Comparison of ENCODE assay signal across 23 mouse cellular contexts in genomic region chr7:4084161-4084560, GRCm38 (mm10). TPM values are rescaled to one million over a fixed set of nuclear protein-coding genes. Genes with fewer than 3 reads are reported as not detected.
DNase-seq lines count a peak whose midpoint lies in the region; TF ChIP-seq lines count a peak whose summit lies in the region.
"Had no signal": no experiment of that assay in that cellular context is flagged by ENCODE, and none has a peak within 500 bp of the region (broad histone marks: within the 10 kb centered on the region; RNA-seq: fewer than 3 reads in every experiment).

No protein-coding gene starts in this region.

- no peak for TF ChIP-seq CTCF in cortical plate, adult 2 months (IDR thresholded peaks at IDR 0.05; ENCODE audit: extremely low read depth, insufficient read depth, low read length)

- TF ChIP-seq POLR2A in cortical plate, adult 2 months (IDR thresholded peaks at IDR 0.05; ENCODE audit: extremely low read depth, insufficient read depth, low read length): no peak

- 0 out of 2 replicates have a peak overlapping the region, but pooled peaks have one; percentile 51 for H3K27ac ChIP-seq in cortical plate, adult 2 months (ENCODE audit: insufficient read depth, low read length)
- H3K27ac ChIP-seq: forebrain, embryonic 10.5 days; gastrocnemius, adult 2 months; heart, adult 2 months; heart, embryonic 10.5 days; heart, embryonic 13.5 days; hindbrain, embryonic 12.5 days; hindbrain, embryonic 15.5 days had no signal

- intact Hi-C loops in gastrocnemius, postnatal 36 days (cut with DNase I): no loop called here
- intact Hi-C loops in heart, postnatal 14 days (cut with DNase I): no loop called here

- peaks cover 15% of the 10 kb centered on the region for H3K4me1 ChIP-seq in cortical plate, adult 2 months (ENCODE audit: control insufficient read depth, insufficient read depth, low read length)
- H3K4me1 ChIP-seq: forebrain, embryonic 10.5 days; heart, embryonic 10.5 days; heart, embryonic 13.5 days; hindbrain, embryonic 12.5 days; hindbrain, embryonic 15.5 days had no signal

- H3K4me3 ChIP-seq in cortical plate, adult 2 months (ENCODE audit: insufficient read depth, low read length): no peak overlapping the region
- H3K4me3 ChIP-seq: forebrain, embryonic 10.5 days; gastrocnemius, adult 2 months; heart, adult 2 months; heart, embryonic 10.5 days; heart, embryonic 13.5 days; hindbrain, embryonic 12.5 days; hindbrain, embryonic 15.5 days had no signal

- peak; percentile 65 for DNase-seq in layer of hippocampus, adult 11-12 months (ENCODE audit: low spot score)
- no peak for DNase-seq in layer of hippocampus, adult 9-10 months (ENCODE audit: low spot score)
- DNase-seq in layer of hippocampus, adult 8-10 months (ENCODE audit: low spot score in 2 of 2): peak; percentile 58 to 72
- DNase-seq in layer of hippocampus, postnatal 36 days: peak; percentile 53 to 66
- DNase-seq in gastrocnemius, postnatal 36 days: no peak
- no peak for DNase-seq in urinary bladder, adult 18-20 months (ENCODE audit: low spot score in 2 of 2)
- DNase-seq in heart, postnatal 14 days: no peak
- DNase-seq: adrenal gland, adult 8-10 months; adrenal gland, postnatal 36 days; cerebellum, adult 11-12 months; cerebellum, adult 8-10 months; cerebellum, postnatal 10 days; cerebellum, postnatal 36 days; gastrocnemius, adult 2 months; gastrocnemius, postnatal 14 days; heart, adult 2 months had no signal

RNA-seq across cellular contexts. Expression of gene Lair1, which starts 21.2 kb away (rescaled TPM):
- 9.3 and 11.1 TPM in 2 replicates for polyA plus RNA-seq in cortical plate, adult 2 months (2012; rRNA removed)
- 10 to 100 TPM in 2 of 4 experiments, 1 to 10 TPM in 2; 6.6 to 31.0 (median 18.0) TPM for total RNA-seq in layer of hippocampus, adult 8-10 months (2022)
- total RNA-seq in layer of hippocampus, postnatal 36 days (2021): 1 to 10 TPM; 3.8 to 7.5 TPM
- total RNA-seq in gastrocnemius, postnatal 36 days (2021): under 1 TPM; 0.08 to 0.54 TPM
- total RNA-seq in heart, postnatal 14 days (2021): 1 to 10 TPM in 1 of 2 experiments, under 1 TPM in 1; 0.46 to 1.1 TPM
- polyA plus RNA-seq: C2C12 had no signal

RNA-seq across cellular contexts. Expression of gene Ttyh1, which starts 35.0 kb away (rescaled TPM):
- polyA plus RNA-seq in cortical plate, adult 2 months (2012; rRNA removed): 817 and 841 TPM in 2 replicates
- total RNA-seq in layer of hippocampus, adult 8-10 months (2022): 100 to 1,000 TPM; 459 to 552 (median 528) TPM
- total RNA-seq in layer of hippocampus, postnatal 36 days (2021): 100 to 1,000 TPM; 554 to 570 TPM
- 1 to 10 TPM; 1.7 to 1.8 TPM for total RNA-seq in gastrocnemius, postnatal 36 days (2021)
- total RNA-seq in heart, postnatal 14 days (2021): 1 to 10 TPM; 1.9 to 2.0 TPM

RNA-seq across cellular contexts. Expression of gene Leng8, which starts 52.7 kb away (rescaled TPM):
- polyA plus RNA-seq in cortical plate, adult 2 months (2012; rRNA removed): 481 and 484 TPM in 2 replicates
- total RNA-seq in layer of hippocampus, adult 8-10 months (2022): 100 to 1,000 TPM; 173 to 209 (median 190) TPM
- 100 to 1,000 TPM; 154 to 191 TPM for total RNA-seq in layer of hippocampus, postnatal 36 days (2021)
- total RNA-seq in gastrocnemius, postnatal 36 days (2021): 10 to 100 TPM; 32.8 to 43.8 TPM
- 10 to 100 TPM; 47.6 to 64.6 TPM for total RNA-seq in heart, postnatal 14 days (2021)

Comparison
In these comparisons a context has a peak if more than half of its experiments do, and no peak if none do; other contexts are left out.
1. DNase-seq: peak in layer of hippocampus, adult 11-12 months (single experiment), layer of hippocampus, adult 8-10 months (2 of 2) and layer of hippocampus, postnatal 36 days (2 of 2); none in layer of hippocampus, adult 9-10 months (single experiment), gastrocnemius, postnatal 36 days (0 of 2), urinary bladder, adult 18-20 months (0 of 2) and heart, postnatal 14 days (0 of 2).
2. RNA of gene Ttyh1, which starts 35.0 kb away (total RNA-seq): 554 to 570 TPM in layer of hippocampus, postnatal 36 days and 459 to 552 TPM in layer of hippocampus, adult 8-10 months; 1.9 to 2.0 TPM in heart, postnatal 14 days and 1.7 to 1.8 TPM in gastrocnemius, postnatal 36 days; every median in the first group is over 100 times any median in the second.